Mouse (Mus musculus): ENCODE measurements around the gene Mlycd. TPM values are rescaled to one million over a fixed set of nuclear protein-coding genes. Genes with fewer than 3 reads are reported as not detected.
"Not testable (repeated sequence)": the region's sequence is repeated elsewhere in the genome, so short reads cannot be mapped to it uniquely, and the experiment has no call there.

The Mlycd gene
- total and polyA plus RNA-seq, 3 experiments, result 4.2 to 12.3 (median 5.1) TPM

DNA sequence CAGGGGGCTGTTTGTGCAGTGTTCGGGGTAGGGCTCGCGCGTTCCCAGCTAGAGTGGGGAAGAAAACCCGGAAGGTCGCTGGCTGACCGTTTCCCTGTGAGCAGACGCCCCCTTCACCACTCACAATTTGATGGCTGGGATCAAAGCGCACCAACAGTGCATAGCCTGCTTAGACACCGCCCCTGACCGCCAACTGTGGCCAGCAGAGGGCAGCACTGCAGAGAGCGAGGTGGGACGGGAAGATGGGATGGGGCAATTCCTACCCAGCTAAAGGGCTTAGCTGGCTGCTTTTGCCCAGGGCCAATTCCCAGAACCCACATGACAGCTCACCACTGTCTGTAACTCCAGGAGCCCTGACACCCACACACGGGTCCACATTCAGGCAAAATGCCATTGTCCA, 35.8 kb upstream of the Mlycd start (continued):
- TF ChIP-seq NELFE (IDR thresholded peaks at IDR 0.05; ENCODE audit: low read depth, low read length) (no peak), TCF12 (IDR thresholded peaks at IDR 0.05; ENCODE audit: low read depth, low read length) (no peak), RCOR1 (conservative IDR thresholded peaks at IDR 0.05; ENCODE audit: low read depth, low read length) (no peak), RAD21 (IDR thresholded peaks at IDR 0.05; ENCODE audit: low read depth, low read length) (peak; percentile 26)

DNA sequence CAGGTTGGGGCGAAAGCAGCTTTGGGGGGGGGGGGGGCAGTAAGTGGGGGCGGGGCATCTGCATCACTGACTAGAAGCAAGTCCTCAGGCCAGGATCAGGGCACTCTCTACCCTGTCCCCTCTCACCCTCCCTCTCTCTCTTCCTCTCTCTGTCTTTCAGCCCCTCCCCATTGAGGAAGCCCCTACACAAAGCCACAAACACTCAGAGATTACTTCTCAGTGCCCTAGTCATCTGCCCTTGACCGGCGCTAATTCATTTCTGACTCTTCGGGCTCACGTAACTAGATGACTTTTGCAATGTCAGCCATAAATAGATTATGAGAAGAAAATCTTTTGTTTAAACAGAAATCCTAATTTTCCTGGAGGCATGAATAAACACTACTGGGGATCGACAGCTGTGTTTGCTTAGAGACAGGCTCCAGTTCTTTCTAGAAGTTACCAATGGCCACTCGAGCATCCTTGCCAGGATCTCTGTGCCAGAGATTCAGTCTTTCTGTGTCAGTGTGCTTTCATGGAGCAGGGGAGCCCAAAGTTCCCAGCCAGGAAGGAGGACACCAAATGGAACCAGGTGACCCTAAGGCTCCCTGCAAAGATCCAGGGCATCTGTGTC, 33.9 kb upstream of the Mlycd start:
- dilution Hi-C loops (cut with MboI; ENCODE audit: extremely low pct_ligation_motif_present, extremely low pct_unique_long_range_greater_than_20kb, low sequenced_read_pairs), result no loop called here
- no peaks in the 10 kb centered on the region for H3K4me1 ChIP-seq (ENCODE audit: control insufficient read depth in 1 of 2, insufficient read depth in 2 of 2)
- H3K4me3 ChIP-seq (replicated peaks in 1 of 3; ENCODE audit: low read depth in 2 of 3, low read length in 2 of 3, poor library complexity in 1 of 3), result no peak overlapping the region
- no peak overlapping the region for H3K9ac ChIP-seq (ENCODE audit: insufficient read depth, low read depth)
- H3K4me2 ChIP-seq (ENCODE audit: insufficient read depth, low read depth, poor library complexity, severe bottlenecking), result no peak overlapping the region
- in situ Hi-C loops (cut with MboI; ENCODE audit: low pct_ligation_motif_present, low pct_unique_long_range_greater_than_20kb, low sequenced_read_pairs), result no loop called here
- peaks cover 39% of the 10 kb centered on the region for H3K27me3 ChIP-seq (replicated peaks)
- H3K27ac ChIP-seq (ENCODE audit: insufficient read depth, low read depth), result no peak overlapping the region
- H3K79me2 ChIP-seq (replicated peaks; ENCODE audit: control insufficient read depth, extremely low read depth, insufficient read depth, poor library complexity, severe bottlenecking), result no peaks in the 10 kb centered on the region
- DNase-seq (ENCODE audit: extremely low read depth), result no peak
- no peak for TF ChIP-seq ZKSCAN1 (IDR thresholded peaks at IDR 0.05; ENCODE audit: borderline replicate concordance, low read depth, low read length)
- no peak for TF ChIP-seq ETS1 (conservative IDR thresholded peaks at IDR 0.05; ENCODE audit: low read depth, low read length)
- TF ChIP-seq E2F4 (IDR thresholded peaks at IDR 0.05; ENCODE audit: insufficient replicate concordance, low read depth, low read length), result no peak
- TF ChIP-seq MYC (IDR thresholded peaks at IDR 0.05; ENCODE audit: low read depth, low read length), result no peak
- TF ChIP-seq RCOR1 (conservative IDR thresholded peaks at IDR 0.05; ENCODE audit: low read depth, low read length), result no peak
- TF ChIP-seq BHLHE40 (IDR thresholded peaks at IDR 0.05; ENCODE audit: low read depth, low read length), result no peak
- TF ChIP-seq TBP (conservative IDR thresholded peaks at IDR 0.05; ENCODE audit: low read depth, low read length), result no peak
- TF ChIP-seq ZNF384 (IDR thresholded peaks at IDR 0.05; ENCODE audit: low read depth, low read length), result no peak
- no peak for TF ChIP-seq ZC3H11A (IDR thresholded peaks at IDR 0.05; ENCODE audit: low read depth, low read length)
- TF ChIP-seq GABPA (IDR thresholded peaks at IDR 0.05; ENCODE audit: insufficient replicate concordance, low read depth, low read length), result no peak
- no peaks in the 10 kb centered on the region for H3K9me3 ChIP-seq (replicated peaks; ENCODE audit: low read length)
- H3K36me3 ChIP-seq (replicated peaks in 1 of 2; ENCODE audit: control insufficient read depth in 1 of 2, insufficient read depth in 1 of 2, low read length in 1 of 2), result no peaks in the 10 kb centered on the region

GRCm38 (mm10) chr8:119374716-119375115, 20.0 kb upstream of the Mlycd start:
- H3K79me2 ChIP-seq (replicated peaks; ENCODE audit: control insufficient read depth, extremely low read depth, insufficient read depth, poor library complexity, severe bottlenecking); DNase-seq (ENCODE audit: extremely low read depth); dilution Hi-C loops (cut with MboI; ENCODE audit: extremely low pct_ligation_motif_present, extremely low pct_unique_long_range_greater_than_20kb, low sequenced_read_pairs); H3K4me1 ChIP-seq (ENCODE audit: control insufficient read depth in 1 of 2, insufficient read depth in 2 of 2); H3K4me3 ChIP-seq (replicated peaks in 1 of 3; ENCODE audit: low read depth in 2 of 3, low read length in 2 of 3, poor library complexity in 1 of 3); H3K27ac ChIP-seq (ENCODE audit: insufficient read depth, low read depth); H3K4me2 ChIP-seq (ENCODE audit: insufficient read depth, low read depth, poor library complexity, severe bottlenecking); in situ Hi-C loops (cut with MboI; ENCODE audit: low pct_ligation_motif_present, low pct_unique_long_range_greater_than_20kb, low sequenced_read_pairs); H3K9me3 ChIP-seq (replicated peaks; ENCODE audit: low read length); H3K36me3 ChIP-seq (replicated peaks in 1 of 2; ENCODE audit: control insufficient read depth in 1 of 2, insufficient read depth in 1 of 2, low read length in 1 of 2); H3K9ac ChIP-seq (ENCODE audit: insufficient read depth, low read depth): not testable (repeated sequence)
- H3K27me3 ChIP-seq (replicated peaks), result peaks cover 30% of the 10 kb centered on the region
